15 mouse cellular contexts compared by ENCODE assay signal in the genomic region with DNA sequence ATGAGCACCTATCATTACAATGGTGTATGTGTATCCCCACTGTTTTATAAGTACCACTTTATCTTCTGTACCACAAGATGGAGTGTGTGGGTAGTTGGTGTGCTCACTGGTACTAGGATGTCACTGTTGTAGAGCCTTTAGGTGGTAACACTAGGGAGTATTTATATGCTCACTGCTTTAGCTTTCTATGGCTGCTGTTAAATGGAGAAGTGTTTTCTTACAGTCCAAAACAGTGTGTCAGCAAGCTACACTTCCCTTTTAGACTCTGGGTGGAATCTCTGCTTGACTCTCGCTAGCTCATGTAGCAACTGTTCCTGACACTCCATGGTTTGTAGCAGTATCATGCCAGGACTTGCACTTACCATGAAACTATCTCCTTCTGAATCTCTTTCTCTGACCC.
"Had no signal": no experiment of that assay in that cellular context is flagged by ENCODE, and none has a peak within 500 bp of the region (broad histone marks: within the 10 kb centered on the region; RNA-seq: fewer than 3 reads in every experiment).

No protein-coding gene starts in this region.

- H3K4me2 ChIP-seq: hindbrain, embryonic 14.5 days; intestine, embryonic 15.5 days; limb, embryonic 13.5 days; liver, embryonic 13.5 days; neural tube, embryonic 13.5 days had no signal

- H3K27me3 ChIP-seq: intestine, embryonic 15.5 days; limb, embryonic 13.5 days; liver, embryonic 13.5 days; neural tube, embryonic 13.5 days had no signal

- H3K9ac ChIP-seq: hindbrain, embryonic 14.5 days; intestine, embryonic 15.5 days; limb, embryonic 13.5 days; liver, embryonic 13.5 days; neural tube, embryonic 13.5 days had no signal

- DNase-seq: kidney, adult 9 months; kidney, postnatal 10 days; left cerebral cortex, postnatal 4 days; liver, embryonic 13.5 days; lung, adult 18-20 months; lung, postnatal 4 days; midbrain, embryonic 14.5 days; right cerebral cortex, adult 18-20 months; spleen, adult 18-20 months; thymus, adult 18-20 months; thymus, postnatal 25 days had no signal

- ATAC-seq: intestine, embryonic 15.5 days had no signal

- H3K9me3 ChIP-seq: intestine, embryonic 15.5 days; limb, embryonic 13.5 days; liver, embryonic 13.5 days; neural tube, embryonic 13.5 days had no signal

- H3K4me3 ChIP-seq: intestine, embryonic 15.5 days; limb, embryonic 13.5 days; liver, embryonic 13.5 days; neural tube, embryonic 13.5 days had no signal

- H3K27ac ChIP-seq: hindbrain, embryonic 14.5 days; intestine, embryonic 15.5 days; limb, embryonic 13.5 days; liver, embryonic 13.5 days; neural tube, embryonic 13.5 days had no signal

- H3K4me1 ChIP-seq: intestine, embryonic 15.5 days; limb, embryonic 13.5 days; liver, embryonic 13.5 days; neural tube, embryonic 13.5 days had no signal
